Mouse (Mus musculus): ENCODE results near the gene Cers6. TPM values are rescaled to one million over a fixed set of nuclear protein-coding genes. Genes with fewer than 3 reads are reported as not detected.

The Cers6 gene
- 11.9 and 13.8 TPM in 2 replicates for polyA plus RNA-seq (2015; fragmentation: Nextera tagmentation; extraction: Ambion mirVana)

DNA sequence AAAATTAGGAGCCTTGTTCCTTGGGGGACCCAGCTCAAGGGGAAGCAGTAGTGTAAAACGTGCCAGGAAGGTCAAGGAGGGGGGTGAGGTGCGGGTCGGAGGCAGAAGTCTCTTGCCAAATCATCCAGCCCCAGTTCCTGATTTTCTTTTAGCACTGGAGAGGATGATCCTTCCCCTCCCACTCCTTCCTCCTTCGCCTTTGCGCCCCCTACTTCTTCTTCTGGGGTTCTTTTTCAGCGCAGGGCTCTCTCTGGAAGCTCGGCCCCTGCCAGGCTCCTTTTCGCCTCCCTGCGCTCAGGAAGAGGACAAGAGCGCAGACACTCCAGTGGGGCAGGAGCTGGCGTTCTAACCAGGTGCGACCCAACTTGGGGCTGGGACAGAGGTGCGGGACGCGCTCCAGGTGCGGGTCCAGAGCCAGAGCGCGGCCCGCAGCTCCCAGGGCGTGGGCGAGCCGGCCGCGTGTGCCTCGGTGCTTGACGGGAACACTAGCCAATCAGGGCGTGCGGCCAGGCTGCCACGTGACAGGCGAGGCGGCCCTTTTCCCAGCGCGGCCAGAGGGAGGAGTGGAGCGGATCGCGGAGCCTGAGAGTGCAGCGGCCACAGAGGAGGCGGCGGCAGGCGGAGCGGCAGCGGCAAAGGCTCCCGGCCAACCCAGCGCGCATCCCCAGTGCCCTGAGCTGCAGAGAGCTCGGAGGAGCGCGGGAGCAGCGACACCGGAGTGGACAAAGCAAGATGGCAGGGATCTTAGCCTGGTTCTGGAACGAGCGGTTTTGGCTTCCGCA lies at the start of gene Cers6:
Gene Cers6, plus strand, starts transcription at position 538 of the 782 bp plus-strand sequence.
- peak; percentile 81 for DNase-seq (ENCODE audit: low spot score)

- no peak for DNase-seq (ENCODE audit: low spot score)
Measured at GRCm38 (mm10) chr2:68814409-68814808, 46.8 kb upstream of the Cers6 start.

DNA sequence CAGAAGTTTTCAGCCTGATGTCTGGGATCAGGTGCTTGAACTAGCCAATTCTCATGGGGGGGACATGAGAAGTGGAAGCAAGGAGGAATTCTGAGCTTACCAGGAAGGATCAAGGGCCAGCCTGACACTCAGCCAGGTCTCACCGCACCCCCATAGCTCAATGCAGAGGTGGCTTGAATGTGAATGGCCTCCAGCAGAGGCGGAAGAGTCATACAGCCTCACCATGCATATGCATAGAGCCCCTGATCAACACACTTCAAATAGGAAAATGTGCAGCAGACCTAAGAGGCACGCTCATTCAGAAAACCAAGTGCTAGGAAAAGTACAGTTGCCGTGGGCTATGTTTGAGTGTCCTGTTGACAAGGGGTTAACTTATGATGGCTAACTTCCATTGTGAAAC lies 42.2 kb upstream of the Cers6 start:
- DNase-seq (ENCODE audit: low spot score): no peak

DNA sequence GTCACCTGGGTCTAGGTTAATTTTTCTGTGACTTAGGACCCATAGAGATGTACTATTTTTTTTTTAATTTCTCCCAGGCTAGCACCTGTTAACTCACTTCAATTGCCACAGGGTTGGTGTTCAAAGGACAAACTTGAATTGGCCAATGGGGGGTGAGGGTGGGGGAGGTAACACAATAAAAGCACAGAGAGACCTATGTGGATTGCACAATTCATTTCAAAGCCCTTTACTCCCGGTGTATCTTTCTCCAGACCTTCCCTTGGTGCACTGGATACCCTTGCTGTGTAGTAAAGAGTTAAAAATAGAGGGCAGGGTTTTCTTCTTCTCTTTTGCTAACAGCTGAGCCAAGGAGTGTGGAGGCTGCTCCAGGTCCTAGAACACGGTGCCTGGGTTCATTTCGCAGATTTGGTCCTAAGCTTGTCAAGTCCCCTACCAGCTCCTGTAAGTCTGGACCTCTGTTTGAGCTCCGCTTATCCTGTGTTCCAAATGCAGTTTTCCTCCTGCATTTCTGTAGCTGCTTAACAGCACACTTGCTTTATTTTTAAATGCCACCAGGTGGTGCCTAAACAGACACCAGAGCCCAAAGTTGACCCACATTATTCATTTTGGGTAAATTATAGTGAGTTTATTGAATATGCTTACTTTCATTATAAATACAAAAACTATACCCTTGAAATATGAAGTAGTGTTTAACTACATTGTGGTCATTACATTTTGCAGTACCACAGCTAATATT lies 38.9 kb upstream of the Cers6 start:
- DNase-seq (ENCODE audit: low spot score): peak; percentile 33

- DNase-seq (ENCODE audit: low spot score): no peak
Measured at GRCm38 (mm10) chr2:68825326-68826020, 35.8 kb upstream of the Cers6 start.

GRCm38 (mm10) chr2:68843330-68843729 lies 17.9 kb upstream of the Cers6 start:
- no peak for DNase-seq (ENCODE audit: low spot score)

DNA sequence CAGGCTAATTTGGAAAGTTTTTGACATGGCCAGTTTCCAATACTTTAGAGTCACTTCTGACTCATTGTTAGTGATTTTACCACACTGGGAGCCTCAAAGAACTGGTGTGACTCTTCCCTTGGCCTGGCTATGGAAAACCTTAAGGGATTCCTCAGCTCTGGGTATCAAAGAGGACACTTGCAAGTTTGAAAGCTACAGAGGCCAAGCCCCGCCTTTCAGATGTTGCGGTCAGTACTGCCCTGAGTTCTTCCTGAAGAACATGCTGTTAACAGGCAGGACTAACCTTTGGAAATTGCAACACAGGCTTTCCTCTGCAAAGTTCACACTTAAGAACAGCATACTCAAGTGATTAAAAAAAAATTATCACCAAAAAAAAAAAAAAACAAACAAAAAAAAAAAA lies 16.7 kb upstream of the Cers6 start:
- DNase-seq (ENCODE audit: low spot score): no peak

DNA sequence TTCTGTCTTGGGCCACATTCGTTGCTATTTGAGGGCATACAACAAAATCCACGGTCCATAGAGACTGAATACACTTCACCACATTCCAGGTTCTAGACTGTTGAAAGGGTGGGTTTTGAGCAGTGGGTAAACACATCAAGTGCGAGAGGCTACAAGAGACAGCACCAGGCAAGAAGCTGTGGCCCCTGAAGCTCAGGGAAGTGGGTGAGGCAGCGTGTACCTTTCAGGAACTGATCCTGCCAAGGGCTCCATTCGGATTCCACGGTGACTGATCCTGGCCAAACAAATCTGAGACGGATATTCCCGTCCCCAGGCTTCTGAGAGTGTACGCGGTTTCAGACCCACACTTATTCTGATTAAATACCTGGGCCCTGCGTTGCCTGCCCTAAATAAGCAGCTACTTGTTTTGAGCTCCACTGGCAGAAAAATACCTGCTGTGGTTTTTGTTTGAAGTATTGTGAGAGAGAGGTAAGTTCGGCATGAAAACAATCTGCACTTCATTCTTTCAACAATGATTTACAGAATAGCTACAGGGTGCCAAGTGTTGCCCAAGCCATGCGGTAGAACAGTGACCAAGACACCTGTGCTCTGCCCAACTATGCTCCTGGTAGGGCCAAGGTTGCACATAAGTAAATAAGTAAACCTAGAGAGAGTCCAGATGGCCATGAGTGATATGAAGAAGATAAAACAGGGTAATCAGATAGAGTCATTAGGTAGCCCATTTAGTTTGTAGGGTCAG lies 16.1 kb upstream of the Cers6 start:
- no peak for DNase-seq (ENCODE audit: low spot score)

- no peak for DNase-seq (ENCODE audit: low spot score)
Measured at GRCm38 (mm10) chr2:68860391-68860790, 850 bp upstream of the Cers6 start.

- DNase-seq (ENCODE audit: low spot score): peak; percentile 34
Measured at GRCm38 (mm10) chr2:68861721-68862463, 651 bp downstream of the Cers6 start.

GRCm38 (mm10) chr2:68862464-68863266 lies 1.4 kb downstream of the Cers6 start:
- peak; percentile 32 for DNase-seq (ENCODE audit: low spot score)

DNA sequence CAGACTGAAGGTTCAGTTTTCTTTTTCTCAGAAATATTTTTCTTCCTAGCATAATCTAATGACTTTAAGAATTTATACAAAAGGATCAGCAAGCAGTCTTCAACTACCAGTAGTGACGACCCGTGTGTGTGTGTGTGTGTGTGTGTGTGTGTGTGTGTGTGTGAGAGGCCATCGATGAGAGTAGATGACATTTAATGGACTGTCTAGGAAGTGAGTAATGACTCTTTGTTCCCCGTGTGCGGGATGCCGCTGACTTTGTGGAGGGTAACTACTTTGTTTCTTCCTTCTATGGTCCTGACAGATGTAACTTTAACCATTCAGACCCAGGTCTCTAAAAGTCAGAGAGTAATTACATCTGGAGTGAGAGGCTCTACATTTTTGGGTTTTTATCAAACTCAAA lies 2.3 kb downstream of the Cers6 start:
- no peak for DNase-seq (ENCODE audit: low spot score)

GRCm38 (mm10) chr2:68864366-68864765 lies 3.1 kb downstream of the Cers6 start:
- DNase-seq (ENCODE audit: low spot score): no peak

- no peak for DNase-seq (ENCODE audit: low spot score)
Measured at GRCm38 (mm10) chr2:68867148-68867547, 5.9 kb downstream of the Cers6 start.

DNA sequence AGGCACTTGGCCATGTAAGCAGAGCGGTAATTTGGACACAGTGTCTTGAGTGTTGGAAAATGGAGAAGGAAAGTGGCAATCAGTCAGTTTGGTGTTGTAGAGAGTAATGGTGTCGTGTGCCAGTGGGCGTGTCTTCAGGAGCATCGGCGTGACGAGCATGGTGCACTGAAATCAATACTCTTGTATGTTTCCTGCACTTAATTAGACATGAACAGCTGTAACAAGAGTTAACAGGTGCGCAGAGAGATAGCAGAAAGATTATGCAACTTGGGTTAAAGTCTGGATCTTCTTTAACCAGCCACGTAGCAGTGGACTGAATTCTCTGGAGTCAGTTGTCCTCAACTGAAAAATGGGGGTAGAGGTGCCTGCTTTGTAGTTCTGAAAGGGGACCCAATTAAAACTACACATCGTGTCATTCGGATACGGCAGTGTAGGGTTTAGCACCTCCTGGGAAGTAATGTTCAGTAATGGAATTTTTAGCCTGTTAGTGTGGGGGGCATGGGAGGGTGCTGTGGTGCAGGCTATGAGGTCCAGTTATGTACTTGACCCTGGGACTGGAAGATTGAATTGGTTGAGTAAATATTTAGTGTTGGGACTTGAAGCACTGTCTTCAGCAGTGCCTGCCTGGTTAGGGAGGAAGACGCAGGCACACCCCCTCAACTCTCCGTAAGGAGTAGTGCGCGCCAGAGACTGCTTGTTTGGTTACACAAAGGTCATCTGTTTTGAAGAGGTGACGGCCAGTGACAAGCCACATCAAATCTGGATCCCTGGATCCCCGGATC lies 9.9 kb downstream of the Cers6 start:
- DNase-seq (ENCODE audit: low spot score): no peak

- no peak for DNase-seq (ENCODE audit: low spot score)
Measured at GRCm38 (mm10) chr2:68873086-68873485, 11.8 kb downstream of the Cers6 start.

DNA sequence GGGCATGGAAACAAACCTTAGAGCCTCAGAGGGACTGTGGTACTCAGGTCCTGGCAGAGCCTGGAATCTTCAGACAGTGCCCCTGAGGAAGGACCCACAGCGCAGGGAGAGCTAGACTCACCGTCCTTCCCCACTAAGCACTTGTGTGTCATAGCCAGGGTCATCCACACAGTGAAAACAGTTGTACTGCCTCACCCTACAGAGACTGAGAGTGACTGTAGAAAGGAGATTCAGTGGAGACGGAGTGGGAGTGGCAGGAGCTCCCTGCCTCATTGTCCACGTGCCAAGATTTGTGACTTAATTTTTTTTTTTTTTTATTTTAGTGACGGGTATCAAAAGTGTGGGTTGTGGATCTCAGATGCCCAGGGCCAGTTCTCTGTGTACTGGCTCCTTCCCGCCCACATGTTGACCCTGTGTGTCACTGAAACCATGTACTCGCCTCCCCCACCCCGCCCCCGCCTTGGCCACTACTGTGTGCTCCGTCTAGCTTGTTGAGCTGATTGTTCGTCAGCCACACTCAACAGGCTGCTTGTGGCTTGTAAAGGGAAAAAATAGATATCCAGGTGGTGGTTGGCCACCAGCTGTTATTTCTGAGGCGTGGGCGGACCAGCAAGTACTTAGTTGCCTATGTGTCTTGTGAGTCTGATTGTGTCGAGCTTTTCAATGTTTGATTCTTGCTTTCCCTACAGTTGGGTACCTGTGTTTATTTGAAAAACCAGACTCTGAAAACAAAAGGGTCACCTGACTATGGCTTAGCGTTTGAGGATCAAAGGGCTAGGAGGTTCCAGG lies 12.6 kb downstream of the Cers6 start:
- DNase-seq (ENCODE audit: low spot score): peak; percentile 52

GRCm38 (mm10) chr2:68874575-68874974 lies 13.3 kb downstream of the Cers6 start:
- no peak for DNase-seq (ENCODE audit: low spot score)

Measured in thymus, postnatal 0 days (tissue).